Mouse (Mus musculus) brain, embryonic 18.5 days (tissue): ENCODE data around the gene Scrg1.
"Not testable (repeated sequence)": the region's sequence is repeated elsewhere in the genome, so short reads cannot be mapped to it uniquely, and the experiment has no call there.

Experiments used
- DNase-seq: peaks from one replicate; pipeline ENCODE4 v3.0.0-alpha.2; 2012; ENCODE audit warnings: low read depth, low spot score

The Scrg1 gene

DNA sequence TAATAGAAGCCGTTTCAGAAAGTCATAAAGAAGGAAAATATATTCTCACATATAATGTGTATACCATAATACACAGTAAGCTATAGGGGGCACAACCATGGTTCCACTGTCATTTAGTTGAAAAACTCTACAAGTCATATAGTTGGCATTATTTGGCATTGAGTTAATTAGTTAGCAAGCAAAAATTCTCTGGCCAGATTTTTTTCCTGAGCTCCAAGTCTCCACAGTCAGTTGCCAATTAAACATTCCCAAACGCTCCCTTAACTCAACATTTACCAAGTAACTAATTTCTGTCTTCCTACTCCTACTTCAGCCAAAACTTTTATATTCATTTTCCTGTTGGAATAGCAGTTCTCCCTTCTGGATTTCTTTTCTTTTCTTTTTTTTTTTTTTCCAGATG is 2.4 kb upstream of the Scrg1 start:
- DNase-seq = no peak

GRCm38 (mm10) chr8:57457152-57457551 is 1.4 kb downstream of the Scrg1 start:
- DNase-seq = peak; percentile 64

GRCm38 (mm10) chr8:57457942-57458341 is 2.2 kb downstream of the Scrg1 start:
- no peak for DNase-seq

- no peak for DNase-seq
Observed at GRCm38 (mm10) chr8:57462839-57463238, 7.1 kb downstream of the Scrg1 start.

- no peak for DNase-seq
Observed at GRCm38 (mm10) chr8:57463757-57464156, 8.0 kb downstream of the Scrg1 start.

GRCm38 (mm10) chr8:57468624-57469023 is 12.9 kb downstream of the Scrg1 start:
- DNase-seq = no peak

GRCm38 (mm10) chr8:57470863-57471262 is 15.1 kb downstream of the Scrg1 start:
- DNase-seq = no peak

GRCm38 (mm10) chr8:57473751-57474150 is 18.0 kb downstream of the Scrg1 start:
- no peak for DNase-seq

DNA sequence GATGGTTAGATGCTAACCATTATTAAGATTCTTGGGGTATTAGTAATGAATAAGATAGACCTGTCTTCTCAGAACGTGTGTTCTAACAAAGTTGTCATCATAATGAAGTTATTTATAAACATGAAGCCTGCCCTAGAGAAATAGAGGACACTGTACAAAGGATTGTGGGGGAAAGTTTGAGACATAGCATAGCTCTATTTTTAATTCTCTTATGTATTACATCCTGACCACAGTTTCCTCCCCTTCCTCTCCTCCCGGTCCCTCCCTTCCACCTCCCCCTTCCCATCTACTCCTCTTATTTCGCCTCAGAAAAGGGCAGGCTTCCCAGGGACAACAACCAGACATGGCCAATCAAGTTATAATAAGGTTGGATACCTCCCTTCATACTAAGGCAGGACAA is 22.7 kb downstream of the Scrg1 start:
- DNase-seq = no peak

DNA sequence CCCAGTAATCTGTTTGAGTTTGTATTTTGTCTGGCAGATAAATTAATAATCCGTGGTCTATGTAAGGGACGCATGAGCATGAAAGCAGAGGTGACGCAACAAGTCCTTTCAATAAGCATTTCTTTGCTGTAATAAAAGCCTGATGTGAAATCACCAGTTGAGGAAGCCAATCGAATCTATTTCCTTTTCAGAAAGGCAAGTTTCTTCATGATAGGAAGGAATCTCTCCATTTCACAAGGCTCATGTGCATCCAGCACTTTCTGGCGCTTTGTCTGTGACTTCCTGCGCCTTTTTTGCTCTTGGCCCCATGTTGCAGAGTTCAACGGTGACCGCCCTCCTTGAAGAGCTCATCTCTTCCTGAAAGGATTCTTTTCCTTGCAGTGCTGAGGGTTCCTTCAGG is 24.0 kb downstream of the Scrg1 start:
- DNase-seq = no peak

DNA sequence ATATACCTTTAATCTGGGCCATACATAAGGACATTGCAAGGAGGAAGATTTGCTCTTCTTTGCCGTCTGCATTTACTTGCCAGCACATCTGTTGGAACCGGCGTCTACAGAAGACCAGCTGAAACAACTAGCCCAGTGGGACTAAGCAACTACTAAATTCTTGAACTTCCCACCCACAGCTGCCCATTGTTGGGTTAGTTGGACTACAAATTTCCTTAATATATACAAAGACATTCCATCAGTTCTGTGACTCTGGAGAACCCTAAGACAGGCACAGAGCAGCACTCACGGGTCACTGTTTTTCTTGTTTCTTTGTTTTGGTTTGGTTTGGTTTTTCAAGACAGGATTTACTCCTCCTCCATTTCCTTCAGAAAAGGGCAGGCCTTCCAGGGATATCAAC is 24.9 kb downstream of the Scrg1 start:
- DNase-seq = no peak

DNA sequence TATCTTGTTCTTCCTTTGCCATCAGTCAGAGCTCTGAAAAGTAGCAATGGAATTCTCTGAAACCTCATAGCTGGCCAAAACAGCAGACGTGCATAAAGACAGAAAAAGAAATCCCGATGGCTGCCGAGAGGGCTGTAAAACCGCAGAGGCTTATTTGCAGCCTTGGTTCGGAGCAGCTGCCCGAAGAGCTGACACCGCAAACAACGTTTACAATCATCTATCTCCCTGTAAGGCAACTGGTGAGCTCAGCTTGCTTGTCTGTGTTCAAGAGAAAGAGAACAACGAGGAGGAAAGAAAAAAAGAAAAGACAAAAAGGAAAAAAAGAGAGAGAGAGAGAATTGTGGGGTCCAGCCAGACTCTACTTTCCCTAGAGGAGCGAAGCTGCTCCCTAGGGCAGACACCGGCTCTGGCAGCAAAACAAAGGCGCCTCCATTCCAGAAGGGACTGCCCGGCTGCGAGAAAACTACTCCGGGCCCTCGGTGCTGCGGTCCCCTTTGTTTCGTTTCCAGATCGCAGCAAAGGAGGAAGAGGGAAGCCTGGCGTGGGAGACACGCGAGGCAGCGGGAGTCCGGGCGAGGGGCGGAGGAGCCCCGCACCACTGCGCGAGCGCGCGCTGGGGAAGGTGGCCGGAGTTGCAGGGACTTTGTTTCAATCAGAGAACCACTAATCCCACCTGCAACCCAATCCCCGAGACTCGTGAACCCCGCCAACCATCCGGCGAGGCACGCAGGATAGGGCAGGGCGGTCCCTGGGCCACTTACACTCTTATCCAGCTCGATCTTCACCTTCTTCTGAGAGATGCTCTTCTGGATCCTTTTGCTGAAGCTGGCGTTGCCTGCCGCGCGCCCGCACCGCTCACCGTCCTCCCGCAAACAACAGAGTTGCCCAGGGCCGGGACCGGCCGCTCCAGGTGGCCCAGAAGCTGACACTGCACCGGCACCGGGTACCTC is 31.0 kb downstream of the Scrg1 start:
- no peak for DNase-seq

GRCm38 (mm10) chr8:57487441-57488155 is 31.9 kb downstream of the Scrg1 start, which contains the start of gene Sap30:
Gene Sap30 (minus strand): TSS chr8:57487860.
- DNase-seq = peak; percentile 97

DNA sequence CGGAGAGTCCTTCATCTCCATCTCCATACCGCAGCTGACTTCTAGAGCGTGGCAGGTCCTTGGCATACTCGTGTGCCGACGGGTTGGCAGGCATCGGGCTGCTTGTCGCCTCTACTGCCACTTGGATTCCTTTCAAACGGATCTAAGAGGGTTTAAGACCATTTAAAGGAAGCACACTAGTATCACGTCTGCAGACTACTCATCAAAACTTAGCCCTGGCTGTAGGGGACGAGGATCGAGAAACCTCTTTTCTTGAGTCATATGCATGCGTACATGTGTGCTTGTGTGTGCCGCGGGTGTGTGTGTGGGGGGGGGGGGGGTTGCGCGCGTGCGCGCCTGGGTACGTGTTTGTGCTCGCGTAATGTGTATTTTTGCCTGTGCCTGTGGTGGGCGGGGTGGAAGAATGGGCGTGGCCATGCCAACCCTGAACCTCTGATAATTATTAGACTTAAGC is 32.6 kb downstream of the Scrg1 start:
- no peak for DNase-seq

- no peak for DNase-seq
Observed at GRCm38 (mm10) chr8:57489366-57489765, 33.6 kb downstream of the Scrg1 start.

- no peak for DNase-seq
Observed at GRCm38 (mm10) chr8:57489896-57490295, 34.2 kb downstream of the Scrg1 start.

- DNase-seq = no peak
Observed at GRCm38 (mm10) chr8:57491873-57492272, 36.1 kb downstream of the Scrg1 start.

- DNase-seq = no peak
Observed at GRCm38 (mm10) chr8:57498494-57498846, 42.7 kb downstream of the Scrg1 start.

DNA sequence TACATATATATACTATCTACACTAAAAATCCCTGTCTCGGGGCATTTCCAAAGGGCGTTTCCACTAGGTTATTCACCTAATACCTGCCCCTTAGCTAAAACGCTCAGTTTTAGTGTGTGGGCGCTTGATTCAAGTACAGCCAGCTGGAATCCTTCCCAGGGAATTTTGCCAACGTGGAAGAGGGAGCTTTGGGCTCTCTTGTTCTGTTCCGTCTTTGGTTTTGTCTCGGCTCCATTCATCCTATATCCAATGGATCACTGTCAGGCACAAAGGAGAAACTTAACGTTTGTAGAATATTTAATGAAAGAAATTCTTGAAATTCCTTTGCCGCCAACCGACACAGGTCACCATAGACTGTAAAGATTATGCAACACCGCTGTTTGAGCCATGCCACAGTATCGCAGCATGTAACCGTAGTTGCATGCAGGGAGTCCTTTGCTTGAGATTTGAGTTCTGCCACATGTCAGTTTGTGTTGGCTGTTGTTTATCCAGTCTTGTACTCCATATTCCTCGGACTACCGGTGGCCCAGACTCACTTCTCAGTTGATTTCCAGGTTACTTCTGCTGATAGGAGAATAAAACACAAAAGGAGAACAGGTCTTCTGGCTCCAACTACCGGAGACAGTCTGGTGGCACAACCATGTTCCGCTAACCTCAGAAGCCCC is 43.3 kb downstream of the Scrg1 start:
- no peak for DNase-seq

DNA sequence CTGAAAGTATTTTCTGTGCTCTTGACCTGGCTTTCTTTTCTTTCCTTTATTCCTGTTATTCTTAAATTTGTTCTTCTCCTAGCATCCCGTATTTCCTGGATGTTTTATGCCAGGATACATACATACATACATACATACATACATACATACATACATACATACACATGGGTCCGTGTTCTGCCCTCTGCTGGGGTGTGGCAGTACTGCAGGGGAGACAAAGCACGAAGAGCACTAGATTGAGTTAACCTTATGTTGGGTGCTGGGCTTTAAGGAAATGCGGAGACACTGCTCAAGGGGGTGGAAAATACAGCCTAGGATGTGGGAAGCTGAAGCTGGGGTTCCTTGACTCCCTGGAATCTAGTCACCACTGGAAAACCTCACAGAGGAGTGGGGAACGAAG is 47.9 kb downstream of the Scrg1 start:
- no peak for DNase-seq

DNA sequence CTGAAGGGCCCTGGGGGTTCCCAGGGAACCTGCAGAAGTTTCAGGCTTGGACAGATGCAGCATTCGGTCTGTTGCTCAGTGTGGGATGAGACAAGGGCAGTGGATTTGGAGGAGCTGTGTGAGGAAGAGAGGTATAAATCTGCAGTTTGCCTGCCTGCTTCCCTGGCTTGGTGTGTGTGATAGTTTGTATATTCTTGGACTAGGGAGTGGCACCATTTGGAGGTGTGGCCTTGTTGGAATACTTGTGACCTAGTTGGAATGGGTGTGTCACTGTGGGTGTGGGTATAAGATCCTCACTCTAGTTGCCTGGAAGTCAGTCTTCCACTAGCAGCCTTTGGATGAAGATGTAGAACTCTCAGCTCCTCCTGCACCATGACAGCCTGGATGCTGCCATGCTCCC is 49.8 kb downstream of the Scrg1 start:
- not testable (repeated sequence) for DNase-seq

GRCm38 (mm10) chr8:57507556-57508063 is 51.9 kb downstream of the Scrg1 start:
- no peak for DNase-seq
